Mouse (Mus musculus): ENCODE data around the gene Odf2.
"Not testable (repeated sequence)": the region's sequence is repeated elsewhere in the genome, so short reads cannot be mapped to it uniquely, and the experiment has no call there.

The Odf2 gene

DNA sequence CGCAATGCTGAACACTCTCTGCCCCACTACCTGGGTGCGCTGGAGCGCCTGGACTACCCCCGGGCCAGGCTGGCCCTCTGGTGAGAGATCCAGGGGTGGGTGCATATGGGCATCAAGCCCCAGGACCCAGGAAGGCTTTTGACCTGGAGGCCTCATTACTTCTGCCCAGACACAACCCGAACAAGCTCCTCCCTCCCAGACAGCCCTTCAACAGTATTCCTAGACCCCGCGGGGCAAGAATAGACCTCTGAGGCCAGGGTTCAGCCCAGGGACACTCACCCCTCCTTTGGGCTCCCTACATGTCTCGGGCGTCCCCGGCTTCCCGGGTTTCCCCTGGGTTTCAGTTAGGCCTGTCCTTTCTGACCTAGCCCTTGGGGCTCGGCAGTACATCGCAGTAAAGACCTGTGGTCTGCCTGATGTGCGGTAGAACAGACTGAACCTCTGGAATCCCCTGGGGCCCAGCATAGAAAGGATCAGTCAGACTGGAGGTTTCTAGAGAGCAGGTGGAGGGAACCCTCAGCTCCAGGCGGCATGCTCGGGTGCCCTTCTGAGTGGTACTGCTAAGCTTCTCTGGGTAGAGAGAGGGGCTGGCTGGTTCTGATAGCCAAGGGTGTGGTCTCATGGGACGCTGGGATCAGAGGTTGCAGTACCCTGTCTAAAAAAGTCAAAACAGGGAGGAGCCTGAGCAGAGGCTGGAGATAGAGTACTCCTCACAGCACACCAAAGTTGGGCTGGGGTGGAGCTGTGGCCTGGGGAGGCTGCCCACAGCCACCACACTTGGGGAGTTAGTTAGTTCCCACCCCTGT, 19.2 kb upstream of the Odf2 start:
- in situ Hi-C loops (cut with MboI): no loop called here

DNA sequence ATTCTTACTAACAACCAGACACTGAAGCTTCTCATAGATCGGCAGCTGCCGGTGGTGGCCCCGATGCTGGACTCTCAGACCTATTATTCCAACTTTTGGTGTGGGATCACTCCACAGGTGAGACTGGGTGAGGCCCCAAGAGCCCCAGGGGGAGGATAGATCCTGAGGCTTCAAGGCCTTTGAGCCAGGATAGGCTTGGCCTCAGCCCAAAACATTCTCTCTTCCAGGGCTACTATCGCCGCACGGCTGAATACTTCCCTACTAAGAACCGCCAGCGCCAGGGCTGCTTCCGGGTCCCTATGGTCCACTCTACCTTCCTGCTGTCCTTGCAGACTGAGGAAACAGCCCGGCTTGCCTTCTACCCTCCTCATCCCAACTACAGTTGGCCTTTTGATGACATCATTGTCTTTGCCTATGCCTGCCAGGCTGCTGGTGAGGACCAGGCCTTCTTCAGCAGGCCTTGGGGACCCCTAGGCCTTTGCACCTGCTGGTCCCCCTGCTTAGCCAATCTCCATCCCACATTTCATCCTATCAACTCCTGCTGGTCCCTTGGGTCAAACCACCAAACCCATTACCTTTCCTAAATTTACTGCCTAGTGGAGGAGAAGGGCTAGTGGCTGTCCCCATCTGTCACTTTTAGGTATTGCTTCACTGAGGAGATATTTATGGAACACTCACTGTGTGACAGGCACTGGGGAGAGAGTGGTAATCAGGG, 16.3 kb upstream of the Odf2 start:
- in situ Hi-C loops (cut with MboI): no loop called here

GRCm38 (mm10) chr2:29873801-29874200, 15.2 kb upstream of the Odf2 start:
- in situ Hi-C loops (cut with MboI): no loop called here

DNA sequence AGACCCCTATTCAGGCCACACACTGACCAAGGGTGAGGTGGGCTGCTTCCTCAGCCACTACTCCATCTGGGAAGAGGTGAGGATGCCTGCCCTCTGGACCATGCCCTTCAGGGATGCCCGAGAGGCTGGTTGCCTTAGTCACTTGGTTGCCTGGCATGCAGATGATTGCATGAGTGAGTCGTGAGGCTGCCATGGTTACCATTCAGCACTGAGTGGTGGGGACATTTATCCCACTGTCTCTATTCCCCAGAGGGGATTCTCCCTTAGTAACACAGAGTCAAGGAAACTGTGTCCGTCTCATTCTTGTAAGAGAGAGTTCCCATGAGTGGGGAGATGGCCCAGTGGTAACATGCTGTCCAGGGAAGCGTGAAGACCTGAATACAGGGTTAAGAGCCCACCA, 11.0 kb upstream of the Odf2 start:
- in situ Hi-C loops (cut with MboI): no loop called here

DNA sequence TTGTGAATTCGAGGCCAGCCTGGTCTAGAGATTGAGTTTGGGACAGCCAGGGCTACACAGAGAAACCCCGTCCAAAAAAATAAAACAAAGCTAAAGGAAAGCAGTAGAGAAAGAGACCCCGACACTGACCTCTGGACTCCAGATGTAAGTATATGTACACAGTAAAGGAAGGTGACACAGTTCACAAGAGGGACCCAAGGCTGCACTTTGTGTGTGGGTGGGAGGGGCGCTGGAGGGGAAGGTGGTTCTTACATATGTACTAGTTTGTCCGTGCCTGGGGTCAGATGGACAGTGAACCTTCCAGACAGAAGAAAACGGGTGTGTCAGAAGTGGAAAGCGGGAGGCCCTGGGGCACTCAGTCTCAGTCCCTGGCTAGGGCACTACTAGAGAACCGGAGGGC, 9.8 kb upstream of the Odf2 start:
- in situ Hi-C loops (cut with MboI): no loop called here

DNA sequence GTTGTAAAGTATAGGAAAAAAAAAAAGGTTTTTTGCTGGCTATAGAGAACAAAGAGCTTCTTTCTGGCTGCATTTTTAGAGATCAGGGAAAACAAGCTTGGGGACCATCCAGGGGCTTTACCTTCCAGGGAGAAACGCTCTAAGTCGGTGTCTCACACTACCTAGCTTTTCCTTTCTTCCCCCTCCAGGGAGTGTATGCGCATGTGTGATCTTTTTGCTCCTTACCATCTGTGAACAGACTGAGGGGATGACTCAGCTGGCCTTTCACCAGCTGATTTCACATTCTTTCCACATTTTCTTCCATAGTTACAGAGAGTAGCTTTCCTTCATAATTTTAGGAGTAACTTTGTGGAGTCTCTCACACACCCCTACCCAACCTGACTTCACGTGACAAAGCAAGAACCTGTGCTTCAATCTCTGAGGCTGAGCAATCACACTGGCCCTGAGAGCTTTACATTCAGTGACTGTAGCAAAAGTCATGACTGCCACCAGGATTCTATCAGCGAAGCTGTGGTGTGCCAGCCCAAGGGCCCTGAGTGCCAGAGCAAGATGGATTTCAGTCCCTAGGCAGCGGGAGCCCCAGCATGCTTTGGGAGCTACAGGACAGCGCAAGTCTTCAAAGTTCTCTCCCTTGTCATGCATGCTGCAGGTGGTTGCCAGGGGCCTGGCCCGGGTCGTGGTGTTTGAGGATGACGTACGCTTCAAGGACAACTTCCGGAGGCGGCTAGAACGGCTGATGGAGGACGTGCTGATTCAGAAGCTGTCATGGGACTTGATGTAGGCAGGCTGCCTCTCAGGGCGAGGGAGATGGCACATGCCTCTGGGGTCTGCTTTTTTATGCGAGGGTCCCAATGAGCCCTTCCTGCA, 8.8 kb upstream of the Odf2 start:
- in situ Hi-C loops (cut with MboI): no loop called here

- in situ Hi-C loops (cut with MboI): not testable (repeated sequence)
Measured at GRCm38 (mm10) chr2:29886659-29887292, 2.2 kb upstream of the Odf2 start.

GRCm38 (mm10) chr2:29889991-29890833, 1.2 kb downstream of the Odf2 start:
- in situ Hi-C loops (cut with MboI): no loop called here

DNA sequence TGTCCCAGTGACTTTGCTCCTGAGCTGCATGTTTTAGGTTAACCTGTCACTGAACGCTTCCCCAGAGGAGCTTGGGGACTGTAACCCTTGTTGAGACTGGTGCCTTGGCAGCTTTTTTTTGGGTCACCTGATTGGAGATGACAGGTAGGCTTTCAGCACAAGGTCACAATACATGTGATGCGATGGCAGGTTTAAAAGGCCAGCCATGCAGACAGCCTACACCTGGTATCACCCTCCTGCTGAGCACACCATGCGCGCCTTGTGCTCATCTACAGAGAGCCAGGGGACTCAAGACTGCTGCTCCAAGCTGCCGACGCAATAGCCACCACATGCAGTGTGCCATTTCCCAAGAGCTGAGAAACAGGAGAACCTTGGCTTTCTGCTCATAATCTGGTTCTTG, 2.8 kb downstream of the Odf2 start:
- in situ Hi-C loops (cut with MboI): no loop called here

DNA sequence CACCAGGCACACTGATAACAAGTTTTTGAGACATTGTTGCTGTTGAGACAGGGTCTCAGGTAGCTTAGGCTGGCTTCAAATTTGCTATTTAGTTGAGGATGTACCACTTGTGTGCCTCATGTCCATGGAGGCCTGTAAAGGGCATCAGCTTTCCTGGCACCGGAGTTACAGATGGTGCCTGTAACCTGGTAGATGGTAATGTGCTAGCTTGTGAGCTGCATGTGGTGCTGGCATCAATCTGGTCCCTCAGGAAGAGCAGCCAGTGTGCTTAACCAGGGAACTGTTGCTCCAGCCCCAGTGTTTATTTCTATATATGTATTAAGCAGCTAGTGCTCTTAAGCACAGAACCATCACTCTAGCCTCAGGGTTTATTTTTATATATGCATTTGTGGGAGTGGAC, 7.0 kb downstream of the Odf2 start:
- in situ Hi-C loops (cut with MboI): no loop called here

DNA sequence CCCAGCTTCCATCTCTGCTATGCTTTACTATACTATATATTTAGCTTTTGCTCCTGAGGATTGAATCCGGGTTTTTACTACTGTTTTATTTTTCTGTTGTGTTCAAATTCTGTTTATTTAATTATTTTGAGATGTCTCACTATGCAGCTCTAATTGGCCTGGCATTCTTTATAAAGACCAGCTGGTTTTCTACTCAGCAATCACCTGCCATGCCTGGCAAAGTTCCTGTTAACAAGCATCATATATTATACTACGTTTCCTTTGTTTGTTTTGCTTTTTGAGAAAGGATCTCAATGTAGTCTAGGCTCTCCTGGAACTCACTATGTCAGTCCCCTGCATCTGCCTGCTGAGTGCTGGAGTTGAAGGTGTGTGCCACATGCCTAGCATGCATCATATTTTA, 8.3 kb downstream of the Odf2 start:
- in situ Hi-C loops (cut with MboI): no loop called here

- in situ Hi-C loops (cut with MboI): no loop called here
Measured at GRCm38 (mm10) chr2:29898081-29898480, 9.1 kb downstream of the Odf2 start.

DNA sequence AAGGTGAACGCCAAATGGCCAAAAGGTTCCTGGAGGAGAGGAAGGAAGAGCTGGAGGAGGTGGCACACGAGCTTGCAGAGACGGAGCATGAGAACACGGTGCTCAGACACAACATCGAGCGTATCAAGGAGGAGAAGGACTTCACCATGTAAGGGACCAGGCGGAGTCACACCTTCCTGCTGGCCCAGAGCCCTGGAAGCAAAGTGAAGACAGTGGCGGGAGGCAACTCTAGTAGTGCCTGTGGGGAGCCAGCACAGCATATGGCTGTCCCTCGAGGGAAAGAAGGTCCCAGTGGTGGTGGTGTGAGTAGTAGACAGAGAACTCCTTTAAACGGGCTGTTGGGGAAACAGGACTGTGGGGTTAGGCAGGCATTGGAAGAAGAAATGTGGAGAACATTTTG, 13.2 kb downstream of the Odf2 start:
- in situ Hi-C loops (cut with MboI): no loop called here

DNA sequence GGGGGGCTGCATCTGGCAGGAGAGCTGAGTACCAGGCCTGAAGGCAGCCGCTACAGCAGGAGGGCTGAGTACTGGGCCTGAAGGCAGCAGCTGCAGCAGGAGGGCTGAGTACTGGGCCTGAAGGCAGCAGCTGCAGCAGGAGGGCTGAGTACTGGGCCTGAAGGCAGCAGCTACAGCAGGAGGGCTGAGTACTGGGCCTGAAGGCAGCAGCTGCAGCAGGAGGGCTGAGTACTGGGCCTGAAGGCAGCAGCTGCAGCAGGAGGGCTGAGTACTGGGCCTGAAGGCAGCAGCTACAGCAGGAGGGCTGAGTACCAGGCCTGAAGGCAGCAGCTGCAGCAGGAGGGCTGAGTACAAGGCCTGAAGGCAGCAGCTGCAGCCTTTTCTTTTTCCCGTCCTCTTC, 19.1 kb downstream of the Odf2 start:
- in situ Hi-C loops (cut with MboI): not testable (repeated sequence)

DNA sequence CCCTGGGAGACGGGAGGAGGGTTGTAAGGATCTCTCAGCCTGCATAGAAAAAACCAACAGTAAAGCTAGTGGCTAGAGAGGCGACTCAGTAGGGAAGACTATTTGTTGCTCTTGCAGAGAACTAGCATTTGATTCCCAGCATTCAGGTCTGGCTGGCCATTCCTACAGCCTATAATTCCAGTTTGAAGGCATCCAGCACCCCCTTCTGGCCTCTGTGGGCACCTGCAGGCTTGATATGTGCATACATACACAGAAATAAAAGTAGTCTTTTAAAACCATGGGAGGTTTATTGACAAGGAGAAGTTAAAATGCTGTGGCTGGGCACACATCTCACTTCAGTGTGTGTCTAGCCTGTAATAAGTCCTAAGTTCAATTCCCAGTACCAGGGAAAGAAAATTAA, 21.0 kb downstream of the Odf2 start:
- in situ Hi-C loops (cut with MboI): no loop called here

GRCm38 (mm10) chr2:29917621-29918020, 28.6 kb downstream of the Odf2 start:
- in situ Hi-C loops (cut with MboI): no loop called here

- in situ Hi-C loops (cut with MboI): no loop called here
Measured at GRCm38 (mm10) chr2:29922011-29922410, 33.0 kb downstream of the Odf2 start.

GRCm38 (mm10) chr2:29926542-29926941, 37.5 kb downstream of the Odf2 start:
- in situ Hi-C loops (cut with MboI): no loop called here

DNA sequence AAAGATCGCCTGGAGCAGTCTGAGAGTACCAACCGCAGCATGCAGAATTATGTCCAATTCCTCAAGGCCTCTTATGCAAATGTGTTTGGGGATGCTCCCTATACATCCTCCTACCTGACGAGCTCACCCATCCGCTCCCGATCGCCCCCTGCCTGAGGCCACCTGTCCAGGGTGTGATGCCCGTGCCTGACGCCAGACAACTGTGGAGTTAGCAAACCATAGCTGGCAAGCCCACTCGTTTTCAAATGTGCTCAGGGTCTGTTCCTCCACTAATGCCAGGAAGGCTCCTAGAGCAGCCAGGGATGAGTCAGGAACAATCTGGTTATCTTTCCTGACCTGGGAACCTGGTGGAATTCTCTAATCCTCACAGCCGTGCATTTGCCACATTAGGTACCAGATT, 41.5 kb downstream of the Odf2 start:
- in situ Hi-C loops (cut with MboI): no loop called here

GRCm38 (mm10) chr2:29931194-29931593, 42.2 kb downstream of the Odf2 start:
- in situ Hi-C loops (cut with MboI): no loop called here

Measured in mature B cell (primary cell).